Mouse (Mus musculus) ES-Bruce4 (cell line): ENCODE results near the gene Commd3.

Experiments
- CTCF ChIP-seq: IDR thresholded peaks from one replicate; pipeline ENCODE4 v1.8.1; 2011; ENCODE audit warnings: low read depth, low read length
- POLR2A ChIP-seq: IDR thresholded peaks from one replicate; pipeline ENCODE4 v1.8.1; 2011; ENCODE audit warnings: low read length; ENCODE audit not compliant: insufficient read depth

DNA sequence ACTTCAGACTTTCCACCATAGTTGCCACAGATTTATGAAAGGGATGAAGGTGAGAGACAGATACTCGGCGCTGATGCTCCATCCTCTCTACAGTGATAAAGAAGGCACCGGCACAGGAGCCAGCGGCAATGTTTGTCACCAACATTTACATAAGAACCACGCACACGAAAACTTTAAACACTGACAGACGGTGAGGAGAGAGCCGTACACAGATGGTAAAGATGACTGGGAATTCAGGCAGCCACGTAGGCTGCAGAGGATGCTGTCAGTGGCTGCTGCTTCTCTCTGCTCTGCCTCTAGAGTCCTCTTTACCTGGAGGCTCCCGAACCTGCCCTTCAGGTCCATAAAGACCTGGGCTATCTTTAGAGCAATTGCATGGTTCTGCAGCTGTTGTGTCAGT is 49.0 kb upstream of the Commd3 start:
- no peak for TF ChIP-seq POLR2A
- no peak for TF ChIP-seq CTCF
